Comparison of ENCODE assay signal across 7 mouse cellular contexts in genomic region chr2:164070765-164071436, GRCm38 (mm10). TPM values are rescaled to one million over a fixed set of nuclear protein-coding genes. Genes with fewer than 3 reads are reported as not detected.
DNase-seq lines count a peak whose midpoint lies in the region; ATAC-seq and TF ChIP-seq lines count a peak whose summit lies in the region.

Gene Tomm34, minus strand, starts transcription at chr2:164071169.

- TF ChIP-seq CTCF in kidney, adult 2 months (conservative IDR thresholded peaks at IDR 0.05; ENCODE audit: insufficient read depth, insufficient read length, low read depth, low read length), result no peak
- TF ChIP-seq CTCF in spleen, adult 2 months (IDR thresholded peaks at IDR 0.05; ENCODE audit: extremely low read depth, insufficient read depth, insufficient read length, insufficient replicate concordance), result no peak

- peak within 1 kb of the TSS; percentile 87 for H3K9ac ChIP-seq in embryonic facial prominence, embryonic 12.5 days
- peak within 1 kb of the TSS; percentile 93 for H3K9ac ChIP-seq in limb, embryonic 12.5 days (replicated peaks)
- H3K9ac ChIP-seq in midbrain, embryonic 15.5 days, result peak within 1 kb of the TSS; percentile 94

- no peaks in the 10 kb centered on the region for H3K9me3 ChIP-seq in embryonic facial prominence, embryonic 12.5 days
- no peaks in the 10 kb centered on the region for H3K9me3 ChIP-seq in limb, embryonic 12.5 days
- H3K9me3 ChIP-seq in midbrain, embryonic 15.5 days, result no peaks in the 10 kb centered on the region

- no peaks in the 10 kb centered on the region for H3K27me3 ChIP-seq in embryonic facial prominence, embryonic 12.5 days
- H3K27me3 ChIP-seq in kidney, adult 2 months (replicated peaks; ENCODE audit: control insufficient read depth, insufficient read depth, low read length), result no peaks in the 10 kb centered on the region
- H3K27me3 ChIP-seq in limb, embryonic 12.5 days, result no peaks in the 10 kb centered on the region
- no peaks in the 10 kb centered on the region for H3K27me3 ChIP-seq in midbrain, embryonic 15.5 days (replicated peaks)
- H3K27me3 ChIP-seq in spleen, adult 2 months (ENCODE audit: control insufficient read depth, insufficient read depth, low read length), result no peaks in the 10 kb centered on the region

- TF ChIP-seq POLR2A in kidney, adult 2 months (IDR thresholded peaks at IDR 0.05; ENCODE audit: low read depth, low read length), result peak; percentile 97
- peak; percentile 96 for TF ChIP-seq POLR2A in spleen, adult 2 months (IDR thresholded peaks at IDR 0.05; ENCODE audit: low read depth, low read length)

- peak within 1 kb of the TSS; percentile 86 for H3K4me2 ChIP-seq in embryonic facial prominence, embryonic 12.5 days (replicated peaks)
- peak within 1 kb of the TSS; percentile 91 for H3K4me2 ChIP-seq in limb, embryonic 12.5 days
- H3K4me2 ChIP-seq in midbrain, embryonic 15.5 days, result peak within 1 kb of the TSS; percentile 84

- H3K27ac ChIP-seq in embryonic facial prominence, embryonic 12.5 days, result peak within 1 kb of the TSS; percentile 91
- peak within 1 kb of the TSS; percentile 49; the same call in 1 of the 2 replicates for H3K27ac ChIP-seq in kidney, adult 2 months (ENCODE audit: insufficient read depth, low read depth, low read length)
- H3K27ac ChIP-seq in limb, embryonic 12.5 days, result peak within 1 kb of the TSS; percentile 90
- H3K27ac ChIP-seq in midbrain, embryonic 15.5 days, result peak within 1 kb of the TSS; percentile 87
- H3K27ac ChIP-seq in spleen, adult 2 months (ENCODE audit: insufficient read depth, low read length), result peak within 1 kb of the TSS; percentile 88

- peak; percentile 95 for ATAC-seq in embryonic facial prominence, embryonic 12.5 days (ENCODE audit: insufficient number of reproducible peaks, insufficient read depth, low FRiP score, low TSS enrichment)
- peak; percentile 93 for ATAC-seq in limb, embryonic 12.5 days (ENCODE audit: insufficient number of reproducible peaks, insufficient read depth, low FRiP score, low TSS enrichment, low read depth)
- peak; percentile 96 for ATAC-seq in midbrain, embryonic 15.5 days (replicated peaks)

- WGBS in embryonic facial prominence, embryonic 12.5 days, result under 1% methylated on average over 55 of the region's 55 CpGs
- WGBS in kidney, adult 2 months, result under 1% methylated on average over 55 of the region's 55 CpGs
- WGBS in limb, embryonic 12.5 days, result 1% methylated on average over 53 of the region's 55 CpGs
- under 1% methylated on average over 55 of the region's 55 CpGs for WGBS in midbrain, embryonic 15.5 days
- WGBS in spleen, adult 2 months, result under 1% methylated on average over 54 of the region's 55 CpGs

- DNase-seq in adrenal gland, postnatal 25 days, result peak; percentile 97
- DNase-seq in heart, adult 18-20 months, result peak; percentile 97 to 98
- DNase-seq in kidney, adult 2 months, result peak; percentile 98
- peak; percentile 75 to 97 for DNase-seq in spleen, adult 2 months (ENCODE audit: low read depth in 1 of 2, low spot score in 2 of 2)

- peak within 1 kb of the TSS; percentile 96 for H3K4me3 ChIP-seq in embryonic facial prominence, embryonic 12.5 days
- peak within 1 kb of the TSS; percentile 86 for H3K4me3 ChIP-seq in kidney, adult 2 months (ENCODE audit: insufficient read depth, low read depth, low read length)
- peak within 1 kb of the TSS; percentile 97 for H3K4me3 ChIP-seq in limb, embryonic 12.5 days (replicated peaks)
- H3K4me3 ChIP-seq in midbrain, embryonic 15.5 days, result peak within 1 kb of the TSS; percentile 93
- peak within 1 kb of the TSS; percentile 90 for H3K4me3 ChIP-seq in spleen, adult 2 months (ENCODE audit: extremely low read depth, insufficient read depth, insufficient read length)

- H3K36me3 ChIP-seq in embryonic facial prominence, embryonic 12.5 days, result peaks cover 6% of the 10 kb centered on the region
- H3K36me3 ChIP-seq in kidney, adult 2 months (ENCODE audit: control insufficient read depth, insufficient read depth, low read length), result no peaks in the 10 kb centered on the region
- peaks cover 11% of the 10 kb centered on the region for H3K36me3 ChIP-seq in limb, embryonic 12.5 days
- H3K36me3 ChIP-seq in midbrain, embryonic 15.5 days (replicated peaks), result no peaks in the 10 kb centered on the region
- peaks cover 6% of the 10 kb centered on the region for H3K36me3 ChIP-seq in spleen, adult 2 months (ENCODE audit: control insufficient read depth, insufficient read depth, low read length)

- peaks cover 29% of the 10 kb centered on the region for H3K4me1 ChIP-seq in embryonic facial prominence, embryonic 12.5 days
- no peaks in the 10 kb centered on the region; the same call in 1 of the 2 replicates for H3K4me1 ChIP-seq in kidney, adult 2 months (ENCODE audit: control insufficient read depth, insufficient read depth, low read length)
- H3K4me1 ChIP-seq in limb, embryonic 12.5 days (replicated peaks), result peaks cover 42% of the 10 kb centered on the region
- H3K4me1 ChIP-seq in midbrain, embryonic 15.5 days, result peaks cover 34% of the 10 kb centered on the region
- H3K4me1 ChIP-seq in spleen, adult 2 months (ENCODE audit: control insufficient read depth, insufficient read depth, insufficient read length), result no peaks in the 10 kb centered on the region; the same call in 1 of the 2 replicates

RNA-seq across cellular contexts. Expression of gene Tomm34, which starts in this region (rescaled TPM):
- total RNA-seq in adrenal gland, postnatal 25 days (2021), result 44.3 and 46.8 TPM in 2 replicates
- 58.9 and 63.3 TPM in 2 replicates for polyA plus RNA-seq in embryonic facial prominence, embryonic 12.5 days (2016; fragmentation: Nextera tagmentation; extraction: Ambion mirVana)
- 10 to 100 TPM; 21.6 to 21.7 TPM for total RNA-seq in heart, adult 18-20 months (2021)
- polyA plus RNA-seq in kidney, adult 2 months (2012; rRNA removed), result 31.0 and 34.1 TPM in 2 replicates
- polyA plus RNA-seq in limb, embryonic 12.5 days (2016; fragmentation: Nextera tagmentation; extraction: Ambion mirVana), result 53.6 and 53.7 TPM in 2 replicates
- polyA plus RNA-seq in midbrain, embryonic 15.5 days (2015; fragmentation: Nextera tagmentation; extraction: Ambion mirVana), result 52.9 and 53.4 TPM in 2 replicates
- 51.7 and 66.0 TPM in 2 replicates for polyA plus RNA-seq in spleen, adult 2 months (2012; rRNA removed)

Comparison
In these comparisons a context has a peak if more than half of its experiments do, and no peak if none do; other contexts are left out.
1. Peak in every context shown above with its lines: DNase-seq, ATAC-seq, H3K4me3 ChIP-seq and H3K27ac ChIP-seq.